Mouse (Mus musculus) brain, embryonic 14.5 days (tissue): ENCODE data around the gene Bcl2l2.

Experiments used
- CTCF ChIP-seq: fragments of 200-500 bp; IDR thresholded peaks from 2 replicates; pipeline ENCODE4 v1.5.1; 2012; ENCODE audit warnings: inconsistent platforms, mild to moderate bottlenecking, moderate library complexity, borderline replicate concordance; ENCODE audit not compliant: insufficient read depth, insufficient read length; ENCODE audit errors: extremely low read depth
- POLR2A ChIP-seq: fragments of 200-500 bp; IDR thresholded peaks from 2 replicates; pipeline ENCODE4 v1.6.1; 2012; ENCODE audit warnings: mild to moderate bottlenecking, inconsistent platforms, borderline replicate concordance; ENCODE audit not compliant: poor library complexity, insufficient read depth, insufficient read length, severe bottlenecking; ENCODE audit errors: extremely low read depth

GRCm38 (mm10) chr14:54866936-54867335, 16.2 kb upstream of the Bcl2l2 start:
- TF ChIP-seq CTCF (peak; percentile 52; the same call in 1 of the 2 replicates), POLR2A (no peak)
